Comparison of ENCODE assay signal across 26 mouse cellular contexts in genomic region chr19:59949731-59950130, GRCm38 (mm10). TPM values are rescaled to one million over a fixed set of nuclear protein-coding genes. Genes with fewer than 3 reads are reported as not detected.
DNase-seq lines count a peak whose midpoint lies in the region; ATAC-seq and TF ChIP-seq lines count a peak whose summit lies in the region.
"Had no signal": no experiment of that assay in that cellular context is flagged by ENCODE, and none has a peak within 500 bp of the region (broad histone marks: within the 10 kb centered on the region; RNA-seq: fewer than 3 reads in every experiment).

No protein-coding gene starts in this region.

- no peak overlapping the region for H3K9ac ChIP-seq in ES-E14 (ENCODE audit: insufficient read depth, low read depth, low read length, poor library complexity, severe bottlenecking)
- no peak overlapping the region for H3K9ac ChIP-seq in forebrain, embryonic 14.5 days (ENCODE audit: low read length)

- no peak overlapping the region for H3K4me3 ChIP-seq in ES-E14 (ENCODE audit: insufficient read depth in 1 of 2, low read depth in 1 of 2, low read length in 2 of 2, poor library complexity in 1 of 2, severe bottlenecking in 1 of 2)
- no peak overlapping the region for H3K4me3 ChIP-seq in forebrain, embryonic 14.5 days (ENCODE audit: low read depth, low read length)

- H3K27me3 ChIP-seq in forebrain, embryonic 14.5 days (replicated peaks; ENCODE audit: control insufficient read depth, insufficient read depth, low read length), result no peaks in the 10 kb centered on the region
- H3K27me3 ChIP-seq: CH12.LX, Patski had no signal

- no peak for ATAC-seq in forebrain, embryonic 14.5 days
- ATAC-seq: activated CD4-positive, CD25-positive, alpha-beta regulatory T cell, adult 4 months; CD4-positive, CD25-positive, alpha-beta regulatory T cell, adult 4 months; Patski had no signal

- no peaks in the 10 kb centered on the region for H3K9me3 ChIP-seq in ES-E14 (ENCODE audit: control insufficient read depth, insufficient read depth, low read depth, low read length)
- H3K9me3 ChIP-seq in forebrain, embryonic 14.5 days (replicated peaks; ENCODE audit: control insufficient read depth, low read length), result no peaks in the 10 kb centered on the region
- H3K9me3 ChIP-seq: G1E had no signal

- WGBS in forebrain, embryonic 14.5 days, result 85% methylated on average over 5 of the region's 5 CpGs

- no peak overlapping the region for H3K27ac ChIP-seq in ES-E14 (ENCODE audit: insufficient read depth, low read depth, low read length, poor library complexity, severe bottlenecking)
- H3K27ac ChIP-seq in forebrain, embryonic 14.5 days (ENCODE audit: low read depth, low read length), result no peak overlapping the region

- DNase-seq in ES-CJ7 (ENCODE audit: low read depth, low spot score) (peak; percentile 68), ES-E14 (ENCODE audit: low read depth, low spot score) (peak; percentile 17), R1 (ENCODE audit: low read depth, low spot score) (peak; percentile 70), ZHBTc4 (ENCODE audit: low read depth, low spot score) (peak; percentile 65)
- no peak for DNase-seq in forebrain, embryonic 14.5 days (ENCODE audit: low spot score)
- no peak for DNase-seq in heart, postnatal 14 days
- no peak for DNase-seq in adrenal gland, postnatal 36 days
- DNase-seq in heart, adult 11 months, result no peak
- DNase-seq: adrenal gland, adult 2 months; adrenal gland, adult 8-10 months; adrenal gland, postnatal 10 days; adrenal gland, postnatal 14 days; adrenal gland, postnatal 25 days; B cell, adult 2 months; cerebellum, adult 11 months; cerebellum, adult 11-12 months; cerebellum, adult 18-20 months; cerebellum, adult 2 months; cerebellum, adult 8-10 months; cerebellum, adult 9-10 months; cerebellum, adult 9-11 months had no signal

- H3K36me3 ChIP-seq in ES-E14 (ENCODE audit: control insufficient read depth, insufficient read depth, low read length, poor library complexity, severe bottlenecking), result no peaks in the 10 kb centered on the region
- no peaks in the 10 kb centered on the region for H3K36me3 ChIP-seq in forebrain, embryonic 14.5 days (ENCODE audit: control insufficient read depth, insufficient read depth, low read length)
- H3K36me3 ChIP-seq: G1E had no signal

- no peaks in the 10 kb centered on the region for H3K4me1 ChIP-seq in ES-E14 (ENCODE audit: control insufficient read depth in 2 of 2, insufficient read depth in 2 of 2, low read length in 2 of 2, poor library complexity in 1 of 2)
- no peaks in the 10 kb centered on the region for H3K4me1 ChIP-seq in forebrain, embryonic 14.5 days (ENCODE audit: control insufficient read depth, insufficient read depth, low read length)

- H3K4me2 ChIP-seq in forebrain, embryonic 14.5 days (ENCODE audit: low read length), result no peak overlapping the region

- intact Hi-C loops in heart, postnatal 14 days (cut with DNase I), result loop anchor here (10.0 kb wide), 1 partner anchor 195 kb away; no protein-coding TSS in a partner anchor

- in situ Hi-C loops in ES-E14 (cut with MboI; ENCODE audit: low sequenced_read_pairs in 2 of 2, unreplicated experiment in 2 of 2), result no loop called here

TF ChIP-seq in ES-E14, 5 proteins besides CTCF, POLR2A, EP300 and RAD21:
- TF ChIP-seq ZC3H11A (IDR thresholded peaks at IDR 0.05; ENCODE audit: borderline replicate concordance, low read depth, low read length) (no peak), MAFK (IDR thresholded peaks at IDR 0.05; ENCODE audit: insufficient read depth, low read depth, low read length) (no peak), ZNF384 (IDR thresholded peaks at IDR 0.05; ENCODE audit: low read depth, low read length) (no peak), CHD2 (IDR thresholded peaks at IDR 0.05; ENCODE audit: low read depth, low read length) (no peak), HCFC1 (IDR thresholded peaks at IDR 0.05; ENCODE audit: borderline replicate concordance, insufficient read depth, low read length) (no peak)

RNA-seq across cellular contexts. Expression of gene Rab11fip2, which starts 6.3 kb away (rescaled TPM):
- 5.5 and 6.4 TPM in 2 replicates for total RNA-seq in ES-E14 (2012; rRNA removed)
- polyA plus RNA-seq in forebrain, embryonic 14.5 days (2014; fragmentation: Nextera tagmentation; extraction: Ambion mirVana), result 11.6 and 13.8 TPM in 2 replicates
- 1 to 10 TPM; 9.0 to 9.2 TPM for total RNA-seq in heart, postnatal 14 days (2021)
- 10 to 100 TPM; 14.5 to 20.3 TPM for total RNA-seq in adrenal gland, postnatal 36 days (2021)

Comparison
In these comparisons a context has a peak if more than half of its experiments do, and no peak if none do; other contexts are left out.
1. DNase-seq: peak in ES-CJ7 (single experiment), ES-E14 (single experiment), R1 (single experiment) and ZHBTc4 (single experiment); none in forebrain, embryonic 14.5 days (single experiment), heart, postnatal 14 days (0 of 2), adrenal gland, postnatal 36 days (0 of 2) and heart, adult 11 months (single experiment).